Mouse (Mus musculus) regulatory T cell (primary cell): ENCODE results near the gene Lmtk3.

Experiments
- in situ Hi-C: fragments of 300-600 bp; cut with MboI, MseI; formaldehyde crosslinking; loops from one replicate; pipeline ENCODE4 v1.15.1; 2025; ENCODE audit warnings: high pct_unique_total_duplicates

The Lmtk3 gene

DNA sequence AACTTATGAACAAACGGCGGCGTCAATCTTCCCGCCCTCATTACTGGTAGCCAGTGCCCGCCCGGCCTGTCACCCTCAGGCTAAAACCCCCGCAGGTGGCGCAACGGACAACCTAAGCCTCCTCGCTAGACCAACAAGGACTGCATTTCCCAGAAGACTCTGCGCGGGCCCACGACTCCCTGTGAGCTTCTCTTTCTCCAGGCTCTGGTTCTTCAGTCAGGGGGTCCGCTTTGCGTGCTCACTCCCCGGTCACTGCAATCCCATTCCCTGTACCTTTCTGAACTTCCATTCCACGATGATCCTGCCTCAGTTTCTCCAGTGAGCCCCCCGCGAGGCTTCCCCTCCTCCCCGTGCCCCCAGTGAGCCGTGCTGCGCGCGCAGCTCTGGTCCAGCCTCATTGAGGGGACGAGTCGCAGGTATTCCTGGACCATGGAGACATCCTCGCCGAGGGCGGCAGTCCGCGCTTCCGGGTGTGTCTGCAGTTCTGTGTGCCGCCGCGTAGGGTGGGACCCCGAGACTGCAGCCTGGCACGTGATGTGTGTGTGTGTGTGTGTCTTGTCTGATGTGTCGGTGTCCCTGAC, at the start of gene Lmtk3:
Gene Lmtk3, plus strand, starts transcription at position 228 of the 581 bp plus-strand sequence.
- in situ Hi-C loops, result no loop called here

DNA sequence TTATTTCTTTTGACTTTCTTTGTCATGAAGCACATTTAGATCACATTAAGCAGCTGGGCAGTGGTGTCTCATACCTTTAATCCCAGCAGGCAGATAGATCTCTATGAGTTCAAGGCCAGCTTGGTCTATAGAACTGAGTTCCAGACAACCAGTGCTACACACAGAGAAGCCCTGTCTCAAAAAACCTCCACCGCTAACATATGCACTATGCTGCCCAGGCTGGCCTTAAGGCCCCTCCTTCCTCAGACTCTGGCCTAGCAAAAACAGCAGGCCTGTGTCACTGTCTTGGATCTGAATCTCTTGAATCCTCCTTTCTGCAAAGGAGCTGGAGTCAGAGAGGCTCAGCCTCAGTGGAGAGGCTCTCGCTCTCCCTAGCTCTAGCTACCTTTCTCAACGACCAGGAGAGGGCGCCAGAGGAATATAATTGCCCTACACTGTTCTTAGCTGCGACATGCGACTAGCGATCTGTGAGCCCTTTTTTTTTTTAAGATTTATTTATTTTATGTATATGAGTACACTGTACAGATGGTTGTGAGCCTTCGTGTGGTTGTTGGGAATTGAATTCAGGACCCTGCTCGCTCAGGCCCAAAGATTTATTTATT, 44.3 kb upstream of the Lmtk3 start:
- in situ Hi-C loops, result no loop called here

DNA sequence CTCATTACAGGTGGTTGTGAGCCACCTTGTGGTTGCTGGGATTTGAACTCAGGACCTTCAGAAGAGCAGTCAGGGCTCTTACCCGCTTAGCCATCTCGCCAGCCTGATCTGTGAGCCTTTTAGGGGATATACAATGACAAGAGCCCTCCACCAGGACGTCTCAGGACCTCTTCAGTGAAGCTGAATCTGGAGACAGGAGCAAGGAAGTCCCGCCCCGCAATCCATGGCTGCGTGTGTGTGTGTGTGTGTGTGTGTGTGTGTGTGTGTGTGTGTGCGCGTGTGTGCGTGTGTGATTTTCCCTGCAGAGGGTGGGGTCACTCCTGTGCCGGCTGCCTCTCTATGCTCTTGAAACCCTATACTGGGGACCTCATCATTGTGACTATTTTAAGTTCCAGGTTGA, 43.7 kb upstream of the Lmtk3 start:
- in situ Hi-C loops, result no loop called here

DNA sequence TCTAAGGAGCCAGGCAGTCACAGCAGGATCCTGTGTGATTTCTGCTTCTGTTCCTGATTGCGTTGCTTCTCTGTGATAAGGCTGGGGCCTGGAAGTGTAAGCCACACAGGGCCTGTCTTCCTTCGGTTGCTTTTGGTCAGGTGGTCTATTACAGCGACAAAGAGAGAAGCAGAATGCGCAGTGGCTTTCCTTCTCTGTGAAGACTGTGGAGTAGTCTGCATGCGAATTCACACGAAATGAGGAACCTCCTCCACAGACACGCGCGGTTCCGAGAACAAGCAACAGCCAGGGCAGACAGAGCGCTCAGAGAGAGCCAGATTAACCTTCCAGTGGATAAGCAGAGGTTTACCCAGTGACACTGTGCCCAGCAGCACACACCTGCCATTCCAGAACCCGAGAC, 42.2 kb upstream of the Lmtk3 start:
- in situ Hi-C loops, result no loop called here

DNA sequence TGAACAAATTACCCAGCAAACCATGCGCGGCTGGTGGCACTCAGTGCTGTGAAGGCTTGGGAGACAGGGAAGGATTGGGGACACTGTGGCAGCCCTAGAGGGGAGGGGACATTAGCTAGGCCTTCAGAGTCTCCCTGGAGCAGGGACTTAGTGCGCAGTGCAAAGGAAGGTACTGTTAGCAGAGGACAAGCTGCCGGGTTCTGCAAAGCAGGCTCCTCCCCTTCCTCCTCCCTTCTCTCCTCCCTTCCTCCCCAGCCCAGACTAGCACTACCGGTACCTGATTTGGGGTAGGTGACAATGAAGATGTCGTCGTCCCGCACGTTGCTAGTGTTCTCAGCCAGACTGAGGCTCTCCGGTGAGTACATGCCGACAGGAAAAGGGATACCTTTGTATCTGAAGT, 41.8 kb upstream of the Lmtk3 start:
- in situ Hi-C loops, result no loop called here

DNA sequence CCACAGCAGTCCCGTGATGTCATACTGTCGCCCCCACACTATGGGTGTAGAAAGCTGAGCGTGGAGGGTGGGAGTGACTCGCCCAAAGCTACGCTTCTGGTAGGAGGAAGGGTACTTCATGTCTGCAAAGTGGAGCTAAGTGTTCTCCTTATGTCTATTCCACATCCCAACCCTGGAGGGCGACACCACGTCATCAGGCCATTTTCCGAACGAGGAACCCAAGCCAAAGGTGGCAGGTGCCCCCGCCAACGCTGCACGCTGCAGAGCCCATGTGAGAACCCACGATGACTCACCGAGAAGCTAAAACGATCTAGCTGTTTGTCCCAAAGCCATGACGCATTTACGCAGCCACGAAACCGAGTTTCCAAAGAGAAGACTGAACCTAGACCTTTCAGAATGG, 41.2 kb upstream of the Lmtk3 start:
- in situ Hi-C loops, result no loop called here

DNA sequence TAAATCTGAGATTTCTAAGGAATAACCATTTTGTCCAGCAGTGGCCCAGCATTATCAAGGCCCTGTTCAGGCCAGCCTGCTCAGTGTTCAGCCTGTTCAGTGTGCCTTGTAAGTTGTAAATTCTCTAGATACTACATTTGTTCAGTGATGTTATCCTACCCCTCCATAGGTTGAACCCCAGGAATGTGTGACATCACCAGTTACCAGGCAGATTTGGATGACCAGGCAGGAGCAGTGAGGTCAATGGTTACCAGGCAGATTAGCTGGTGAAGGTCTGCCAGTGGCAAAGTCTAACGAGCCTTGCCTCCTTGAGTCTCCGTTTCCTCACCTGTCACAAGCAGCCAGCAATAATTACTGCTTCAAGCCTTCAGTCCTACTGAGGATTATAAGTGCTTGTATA, 39.2 kb upstream of the Lmtk3 start:
- in situ Hi-C loops, result no loop called here

DNA sequence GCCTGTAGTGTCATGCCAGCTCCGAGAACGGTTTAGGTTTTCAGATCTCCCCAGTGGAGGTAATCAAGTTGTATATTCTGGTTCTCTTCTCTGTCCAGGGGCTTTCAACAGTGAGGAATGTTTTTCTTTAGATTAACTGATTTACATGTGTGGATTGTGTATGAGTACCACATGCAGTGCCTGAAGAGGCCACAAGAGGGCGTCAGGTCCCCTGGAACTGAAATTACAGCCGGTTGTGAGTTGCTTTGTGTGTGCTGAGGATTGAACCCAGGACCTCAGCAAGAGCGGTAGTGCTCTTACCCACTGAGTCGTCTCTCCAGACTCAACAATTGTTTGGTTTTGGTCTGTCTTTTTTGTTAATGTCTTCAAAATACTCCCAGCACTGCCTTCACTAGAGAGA, 37.0 kb upstream of the Lmtk3 start:
- in situ Hi-C loops, result no loop called here

DNA sequence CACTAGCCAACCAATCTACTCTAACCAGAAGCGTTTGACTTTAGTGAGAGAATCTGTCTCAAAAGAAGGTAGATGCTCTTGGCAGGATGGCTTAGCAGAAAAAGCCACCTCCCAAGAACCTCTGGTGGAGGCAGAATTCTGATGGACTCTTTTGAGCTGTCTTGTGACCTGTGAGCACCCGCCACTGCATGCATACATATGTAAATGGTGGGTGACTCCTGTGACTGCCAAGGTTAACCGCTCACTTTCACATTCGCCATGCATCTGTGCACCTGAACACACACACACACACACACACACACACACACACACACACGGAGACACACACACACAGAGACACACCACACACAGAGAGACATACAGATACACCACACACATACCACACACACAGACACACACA, 36.1 kb upstream of the Lmtk3 start:
- in situ Hi-C loops, result no loop called here

DNA sequence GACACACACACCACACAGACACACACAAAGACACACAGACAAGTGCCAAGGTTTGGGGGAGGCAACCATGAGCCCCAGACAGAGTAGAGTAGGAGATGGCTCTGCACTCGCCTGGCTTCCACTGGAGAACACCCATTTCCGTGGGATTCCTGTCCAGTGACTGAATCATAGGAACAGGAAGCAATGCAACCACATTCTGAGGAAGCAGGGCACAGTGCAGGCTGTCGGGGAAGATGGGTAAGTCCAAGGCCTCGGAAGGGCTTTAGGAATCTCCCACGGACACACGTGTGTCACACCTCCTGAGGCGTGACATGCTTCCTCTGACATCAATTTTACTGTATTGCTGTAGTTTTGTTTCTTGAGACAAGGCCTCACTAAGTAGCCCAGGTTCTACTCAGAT, 35.4 kb upstream of the Lmtk3 start:
- in situ Hi-C loops, result no loop called here

DNA sequence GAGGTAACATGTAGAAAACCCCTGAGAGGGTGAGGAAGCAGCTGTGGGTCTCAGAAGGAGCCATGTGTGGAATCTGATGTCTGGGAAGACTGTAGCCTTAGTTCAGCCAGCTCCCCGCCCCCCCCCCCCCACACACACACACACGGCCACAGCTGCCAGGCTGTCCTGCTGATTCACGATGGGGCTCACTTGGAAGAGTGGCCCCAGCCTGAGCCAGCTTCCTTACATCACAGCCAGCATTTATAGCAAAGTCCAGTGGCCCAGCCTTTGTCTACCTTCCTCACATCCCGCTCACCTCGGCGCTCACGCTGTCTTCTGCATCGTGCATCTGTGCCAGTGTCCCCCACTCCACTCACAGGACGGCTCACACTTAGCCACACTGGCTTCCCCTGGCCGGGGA, 34.1 kb upstream of the Lmtk3 start:
- in situ Hi-C loops, result no loop called here

DNA sequence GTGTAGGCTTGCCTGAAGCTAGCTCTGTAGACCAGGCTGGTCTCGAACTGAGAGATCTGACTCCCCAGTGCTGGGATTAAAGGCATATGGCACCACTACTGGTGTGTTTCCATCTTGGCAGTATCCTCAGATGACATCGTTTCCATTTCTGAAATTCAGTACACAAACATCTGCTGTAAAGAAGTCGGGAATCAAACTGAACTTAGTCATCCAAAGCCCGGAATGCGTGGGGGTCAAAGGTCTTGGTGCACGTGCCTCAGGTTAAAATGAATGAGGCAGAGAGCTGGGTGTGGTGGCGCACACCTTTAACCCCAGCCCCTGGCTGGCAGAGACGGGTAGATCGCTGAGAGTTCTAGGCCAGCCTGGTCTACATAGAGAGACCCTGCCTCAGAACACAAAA, 33.4 kb upstream of the Lmtk3 start:
- in situ Hi-C loops, result no loop called here

DNA sequence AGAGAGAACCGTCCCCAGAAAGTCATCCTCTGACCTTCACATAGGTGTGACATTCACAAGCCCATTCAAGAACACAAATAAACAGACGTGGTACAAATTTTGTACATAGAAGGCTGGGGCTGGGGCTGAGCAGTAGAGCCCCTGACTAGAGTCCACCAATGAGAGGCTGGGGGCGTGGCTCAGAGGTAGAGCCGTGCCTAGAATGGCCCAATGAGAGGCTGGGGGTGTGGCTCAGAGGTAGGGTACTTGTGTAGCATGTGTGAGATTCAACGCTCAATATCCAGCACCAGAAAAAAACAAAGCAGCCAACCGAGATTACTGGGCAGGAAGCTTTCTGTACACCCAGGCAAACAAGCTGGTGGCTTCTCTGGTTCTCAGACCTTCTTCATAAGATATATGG, 27.8 kb upstream of the Lmtk3 start:
- in situ Hi-C loops, result no loop called here

DNA sequence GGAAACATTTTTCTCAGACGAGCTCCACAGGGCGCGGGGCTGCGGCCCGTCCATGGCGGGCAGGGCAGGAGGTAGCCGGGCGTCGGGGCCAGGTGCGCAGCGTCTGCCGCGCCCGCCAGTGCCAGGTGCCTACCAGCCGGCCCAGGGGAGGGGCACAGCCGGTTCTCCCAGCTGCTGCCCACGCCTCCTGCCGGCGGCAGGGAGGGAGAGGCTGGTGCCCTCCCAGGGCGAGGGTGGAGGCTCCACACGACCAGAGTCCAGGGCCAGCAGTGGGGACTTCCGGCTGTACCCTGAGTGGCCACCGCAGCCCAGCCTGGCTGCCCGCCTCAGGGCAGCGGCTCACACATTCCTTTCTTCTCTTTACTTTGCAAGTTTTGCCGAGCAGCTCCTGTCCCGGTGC, 24.1 kb upstream of the Lmtk3 start:
- in situ Hi-C loops, result no loop called here

DNA sequence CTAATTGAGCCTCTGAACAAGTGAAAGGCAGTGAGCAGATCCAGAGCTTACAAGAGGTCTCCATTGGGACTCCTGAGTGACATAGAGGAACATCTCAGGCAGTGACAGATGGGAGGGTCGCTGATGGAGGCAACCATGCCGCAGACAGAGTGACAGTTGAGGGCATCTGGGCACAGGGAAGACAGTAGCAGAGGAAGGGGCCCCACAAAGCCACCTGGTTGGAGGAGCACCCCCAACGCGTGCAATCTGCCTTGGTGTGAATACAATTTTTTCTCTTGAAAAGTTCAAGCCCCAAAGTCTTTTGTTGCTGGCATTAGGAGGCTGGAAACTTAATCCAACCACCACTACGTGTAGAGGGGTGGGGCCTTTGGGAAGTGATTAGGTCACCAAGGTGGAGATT, 23.4 kb upstream of the Lmtk3 start:
- in situ Hi-C loops, result no loop called here

DNA sequence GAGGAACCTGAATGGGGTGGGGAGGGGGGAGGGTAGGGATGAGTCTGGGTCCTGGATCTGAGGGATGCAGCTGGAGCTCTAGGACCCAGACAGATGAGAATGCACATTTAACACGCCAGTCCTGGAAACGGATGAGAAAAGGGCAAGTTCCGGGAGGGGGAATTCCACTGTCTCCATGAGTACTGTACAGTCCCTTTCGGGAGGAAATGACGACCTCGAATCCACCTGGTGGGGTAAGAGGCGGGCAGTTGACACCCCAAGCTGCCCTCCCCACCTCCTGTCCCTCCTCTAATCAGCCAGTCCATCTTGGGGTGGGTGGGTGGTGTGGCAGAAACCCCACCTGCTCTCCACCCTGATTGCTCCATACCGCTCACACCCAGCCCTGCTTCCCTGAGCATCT, 17.5 kb upstream of the Lmtk3 start:
- in situ Hi-C loops, result no loop called here

DNA sequence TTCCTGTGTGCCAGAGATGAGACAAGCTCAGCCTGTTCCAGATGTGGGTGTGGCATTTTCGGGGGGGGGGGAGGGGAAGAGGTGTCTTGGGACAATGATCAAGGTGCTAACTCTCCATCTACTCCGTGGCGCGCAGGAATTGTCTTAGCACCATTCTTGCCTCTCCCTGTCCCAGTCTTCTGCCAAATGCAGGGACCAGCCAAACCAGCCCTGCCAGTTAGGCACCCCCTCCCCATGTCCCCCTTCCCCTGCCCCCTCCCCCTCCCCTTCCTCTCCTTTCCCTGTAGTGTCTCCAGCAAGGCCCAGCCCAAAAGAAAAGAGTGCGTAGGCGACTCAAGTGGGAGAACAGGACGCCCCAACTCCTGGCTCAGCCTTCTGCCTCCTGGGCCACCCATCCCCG, 16.8 kb upstream of the Lmtk3 start:
- in situ Hi-C loops, result no loop called here

DNA sequence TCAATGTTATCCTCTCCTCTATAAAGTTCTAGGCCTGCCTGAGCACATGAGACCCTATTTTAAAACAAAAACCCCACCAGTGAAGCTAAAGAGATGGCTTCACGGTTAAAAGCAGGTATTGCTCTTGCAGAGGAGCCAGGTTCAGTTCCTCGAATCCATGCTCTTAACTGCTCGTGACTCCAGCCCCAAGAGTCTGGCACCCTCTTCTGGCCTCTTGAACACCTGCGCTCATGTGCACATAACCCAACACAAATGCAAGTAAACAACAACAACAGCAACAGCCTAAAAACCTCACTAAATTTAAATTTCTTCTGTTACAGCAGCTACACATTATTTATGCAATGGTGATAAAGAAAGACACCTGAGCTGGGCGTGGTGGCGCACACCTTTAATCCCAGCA, 16.0 kb upstream of the Lmtk3 start:
- in situ Hi-C loops, result no loop called here

DNA sequence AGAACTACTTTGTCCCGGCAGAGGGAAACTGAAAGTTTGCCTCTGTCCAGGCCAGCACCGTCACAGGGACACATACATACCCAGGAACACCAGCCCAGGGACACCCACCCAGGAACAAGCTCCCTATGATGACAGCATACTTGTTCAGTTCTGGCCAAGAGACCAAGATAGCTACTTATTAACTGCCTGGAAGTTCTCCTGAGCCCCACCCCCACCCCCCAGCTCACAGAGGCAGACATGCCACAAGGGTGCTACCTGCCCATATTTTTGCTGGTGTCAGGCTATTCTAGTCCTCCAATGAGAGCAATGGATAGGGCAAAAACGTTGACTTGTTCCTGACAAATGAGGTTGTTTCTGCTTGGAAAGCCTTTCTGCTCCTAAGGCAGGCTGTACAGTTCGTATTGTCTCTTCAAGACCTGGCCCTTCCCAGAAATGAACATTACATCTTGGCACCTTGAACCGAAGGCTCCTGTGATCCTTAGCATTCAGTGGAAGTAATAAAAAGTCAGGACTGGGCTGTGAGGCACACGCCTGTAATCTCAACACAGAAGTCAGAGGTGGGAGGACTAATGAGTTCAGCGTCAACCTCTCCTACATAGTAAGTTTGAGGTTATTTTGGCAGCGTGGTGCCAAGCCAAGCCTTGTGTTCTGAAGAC, 13.0 kb upstream of the Lmtk3 start:
- in situ Hi-C loops, result no loop called here

DNA sequence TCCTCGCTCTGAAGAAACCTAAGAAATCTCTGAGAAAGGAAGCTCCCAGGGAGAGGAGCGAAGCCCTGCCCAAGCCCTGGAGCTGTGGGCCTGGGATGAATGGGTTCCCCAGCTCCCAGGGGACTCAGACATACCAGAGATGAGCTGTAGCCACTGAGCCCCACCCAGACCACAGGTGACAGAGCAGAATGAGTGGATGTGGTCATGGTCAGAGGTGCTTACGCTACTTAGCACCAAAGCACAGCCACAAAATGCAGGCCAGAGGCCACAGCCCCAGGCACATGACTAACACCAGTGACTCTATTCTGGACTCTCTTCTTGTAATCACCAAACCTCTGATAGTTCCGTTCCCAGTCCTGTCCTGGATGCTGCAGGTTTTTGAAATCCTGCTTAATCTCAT, 12.4 kb upstream of the Lmtk3 start:
- in situ Hi-C loops, result no loop called here

DNA sequence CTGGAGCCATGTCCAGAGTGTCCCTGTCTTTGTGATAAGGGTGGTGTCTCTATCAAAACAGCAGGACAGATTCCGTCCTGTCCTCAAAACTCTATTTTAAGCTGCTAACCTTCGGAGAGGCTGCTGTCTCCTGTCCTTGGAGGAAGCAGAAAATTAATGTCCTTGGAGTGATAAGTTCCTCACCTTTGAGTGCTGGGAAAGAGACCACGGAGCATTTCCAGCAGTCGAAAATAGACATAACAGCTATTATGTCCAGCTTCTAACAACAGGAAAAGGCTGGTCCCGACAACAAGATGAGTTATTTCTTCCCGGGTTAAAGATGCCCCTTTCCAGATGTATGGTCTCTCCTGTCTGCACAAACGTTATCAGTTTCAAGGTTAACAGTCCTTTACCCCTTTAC, 8.3 kb upstream of the Lmtk3 start:
- in situ Hi-C loops, result no loop called here

DNA sequence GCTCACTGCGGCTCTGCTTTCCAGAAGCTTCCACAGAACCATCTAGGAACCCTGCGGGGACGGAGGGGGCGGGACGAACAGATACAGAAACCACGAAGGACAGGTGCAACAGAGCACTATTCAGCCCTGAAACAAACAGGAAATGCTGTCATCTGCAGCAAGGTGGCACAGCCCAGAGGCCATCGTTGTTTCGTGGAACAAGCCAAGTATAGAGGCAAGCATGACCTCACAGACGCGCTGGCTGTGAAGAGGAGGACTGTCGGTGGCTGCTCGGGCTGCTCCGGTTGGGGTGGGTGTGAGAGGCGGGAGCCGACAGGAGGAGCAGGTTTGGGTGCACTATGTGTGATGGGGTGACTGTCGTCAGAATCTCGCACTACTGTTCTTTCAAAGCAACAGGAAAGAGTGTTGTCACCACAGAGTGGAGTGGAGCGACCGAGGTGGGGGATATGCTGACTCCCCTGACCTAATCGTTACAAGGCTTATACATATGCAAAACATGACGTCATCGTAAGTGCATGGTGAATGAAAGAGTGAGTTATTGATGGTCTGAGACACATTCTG, 4.4 kb upstream of the Lmtk3 start:
- in situ Hi-C loops, result no loop called here

DNA sequence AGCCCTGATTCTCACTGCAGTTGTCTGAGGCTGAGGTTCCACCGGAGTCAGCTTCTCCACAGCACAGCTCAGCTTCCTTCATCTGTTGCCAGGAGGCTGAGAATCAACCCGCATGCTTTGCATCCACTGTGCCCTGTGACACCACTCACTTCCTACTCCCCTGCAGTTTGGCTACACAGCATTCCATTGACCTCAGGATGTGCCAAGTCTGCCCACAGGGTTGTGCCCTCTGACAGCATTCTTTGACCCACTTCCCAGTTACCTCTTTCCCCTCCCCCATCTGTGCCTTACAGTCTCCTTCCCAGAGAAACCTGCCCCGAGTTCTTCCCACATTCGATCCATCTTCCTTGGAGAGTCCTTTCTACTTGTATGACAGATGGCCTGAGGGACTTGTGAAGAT, 1.3 kb upstream of the Lmtk3 start:
- in situ Hi-C loops, result no loop called here
